Mouse (Mus musculus) v-Abl transformed pro-B cells (cell line): ENCODE data around the gene Rdh16f1.
"Not testable (repeated sequence)": the region's sequence is repeated elsewhere in the genome, so short reads cannot be mapped to it uniquely, and the experiment has no call there.

Experiments
- in situ Hi-C, 2 experiments: fragments of 400-800 bp; cut with MboI; formaldehyde crosslinking; loops; one replicate each; pipeline ENCODE4 v1.15.1; 2025; ENCODE audit not compliant: unreplicated experiment in 2 of 2

Gene Rdh16f1

DNA sequence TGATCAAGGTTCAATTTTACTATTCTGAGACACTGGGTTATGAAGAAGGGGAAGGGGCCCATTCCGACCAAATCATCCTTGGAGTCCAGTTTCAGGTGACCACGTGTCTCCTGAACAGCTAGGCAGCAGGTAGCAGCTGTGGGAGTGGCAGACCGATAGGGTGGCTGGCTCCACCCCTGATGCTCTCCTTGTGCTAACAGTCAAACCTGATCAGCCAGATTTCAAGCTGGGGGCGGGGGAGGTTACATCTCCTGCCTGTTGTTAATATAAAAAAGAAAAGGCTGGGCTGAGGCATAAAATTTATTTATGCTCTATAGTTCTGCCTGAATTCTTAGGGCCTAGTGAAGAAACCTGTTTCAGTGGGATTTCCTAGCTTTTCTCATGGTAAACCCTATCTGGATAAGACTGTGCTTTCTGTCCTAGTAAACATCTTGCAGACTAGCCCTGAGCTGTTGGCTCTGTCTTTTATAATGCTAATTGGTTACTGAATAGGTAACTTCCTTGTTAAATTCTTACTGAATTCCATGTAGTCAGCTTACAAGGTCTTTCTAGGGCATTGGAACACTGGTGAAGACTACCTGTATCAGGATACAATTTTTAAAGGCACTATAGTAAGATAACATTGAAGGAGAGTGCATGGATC lies 57.8 kb downstream of the Rdh16f1 start:
- in situ Hi-C loops = not testable (repeated sequence)

GRCm38 (mm10) chr10:127821806-127822205 lies 62.2 kb downstream of the Rdh16f1 start:
- in situ Hi-C loops = not testable (repeated sequence)

DNA sequence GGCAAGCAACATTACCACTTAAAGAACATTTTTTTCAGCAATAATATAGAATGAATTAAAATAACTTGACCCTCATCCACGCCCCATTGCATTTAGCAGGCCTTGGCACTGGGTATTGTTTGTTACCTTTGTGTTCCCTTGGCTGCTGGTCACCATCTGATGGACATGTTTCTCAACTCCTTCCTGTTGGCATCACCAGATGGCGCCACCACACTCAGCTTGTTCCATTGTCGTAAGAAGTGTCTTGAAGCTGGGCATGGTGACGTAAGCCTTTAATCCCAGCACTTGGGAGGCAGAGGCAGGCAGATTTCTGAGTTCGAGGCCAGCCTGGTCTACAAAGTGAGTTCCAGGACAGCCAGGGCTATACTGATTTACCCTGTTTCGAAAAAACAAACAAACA lies 65.8 kb downstream of the Rdh16f1 start:
- in situ Hi-C loops = no loop called here

DNA sequence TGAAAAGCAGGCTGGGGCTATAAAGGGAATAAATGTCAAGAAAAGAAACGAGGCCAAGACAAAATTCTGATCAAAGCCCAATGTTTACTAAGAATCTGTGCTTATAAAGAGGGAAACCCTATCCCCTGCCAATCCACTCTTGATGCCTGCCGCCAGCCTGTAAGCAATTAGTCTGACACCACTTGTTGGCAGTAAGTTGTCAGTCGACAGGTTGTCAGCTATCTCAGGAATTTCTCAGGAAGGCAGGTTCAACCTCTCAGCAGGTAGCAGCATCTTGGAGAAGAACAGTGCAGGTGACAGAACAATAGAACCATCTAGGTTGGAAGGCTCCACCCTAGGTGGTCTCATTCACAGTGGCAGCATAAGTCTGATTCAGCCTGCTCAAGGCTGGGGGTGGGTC lies 69.5 kb downstream of the Rdh16f1 start:
- in situ Hi-C loops = no loop called here

DNA sequence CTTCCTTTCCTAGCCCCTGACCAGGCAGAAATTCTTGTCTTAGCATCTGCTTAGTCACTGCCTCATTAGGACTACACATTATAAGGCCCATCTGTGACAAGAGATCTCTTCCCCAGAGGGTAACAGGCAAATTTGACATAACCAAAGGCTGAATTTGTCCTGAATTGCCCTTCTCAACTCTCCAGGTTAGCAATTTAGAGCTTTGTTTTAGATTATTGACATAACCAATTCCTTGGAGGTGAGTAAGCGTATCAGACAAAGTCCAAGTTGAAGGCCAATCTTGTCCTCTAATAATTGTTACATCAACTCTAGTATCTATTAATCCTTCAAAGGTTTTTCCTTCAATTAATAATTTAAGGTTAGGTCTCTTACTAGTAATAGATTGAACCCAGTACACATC lies 74.6 kb downstream of the Rdh16f1 start:
- in situ Hi-C loops = not testable (repeated sequence)

DNA sequence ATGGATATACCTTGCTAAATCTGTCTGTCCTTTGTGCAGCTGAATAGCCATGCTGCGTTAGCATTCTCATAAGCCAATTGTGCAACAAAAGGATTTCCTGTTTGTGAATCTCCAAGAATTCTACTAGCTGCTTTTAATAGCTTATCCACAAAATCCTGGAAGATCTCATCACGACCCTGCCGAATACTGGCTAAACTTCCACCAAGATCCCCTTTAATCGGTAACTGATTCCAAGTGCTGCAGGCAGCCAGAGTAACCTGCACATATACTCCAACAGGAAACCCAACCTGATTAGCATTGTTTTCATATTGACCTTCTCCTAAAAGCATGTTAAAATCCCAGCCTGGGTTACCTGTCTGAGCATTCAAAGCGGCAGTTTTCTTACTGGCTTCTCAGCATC lies 75.7 kb downstream of the Rdh16f1 start:
- in situ Hi-C loops = no loop called here

- in situ Hi-C loops = not testable (repeated sequence)
Measured at GRCm38 (mm10) chr10:127837793-127838192, 78.2 kb downstream of the Rdh16f1 start.

- in situ Hi-C loops = no loop called here
Measured at GRCm38 (mm10) chr10:127838539-127838938, 79.0 kb downstream of the Rdh16f1 start.

DNA sequence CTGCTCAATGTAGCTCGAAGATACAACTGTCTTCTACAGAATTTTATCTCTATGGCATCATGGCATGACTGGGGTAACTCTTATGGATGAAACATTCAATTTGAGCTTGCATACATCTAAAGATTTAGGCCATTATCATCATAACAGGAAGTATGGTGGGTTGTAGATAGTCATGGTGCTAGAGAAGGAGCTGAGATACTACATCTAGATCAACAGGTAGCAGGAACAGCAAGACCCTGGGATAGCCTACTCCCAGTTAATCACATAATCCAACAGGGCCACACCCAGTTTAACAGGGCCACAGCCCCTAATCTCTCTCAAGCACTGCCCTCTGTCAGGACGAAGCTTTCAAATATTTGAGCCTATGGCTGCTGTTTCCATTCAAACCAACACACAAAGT lies 81.2 kb downstream of the Rdh16f1 start:
- in situ Hi-C loops = no loop called here
